Mouse (Mus musculus) spleen, adult 2 months (tissue): Measurements from ENCODE around the gene Braf.

Source experiments
- CTCF ChIP-seq: fragments of 200-500 bp; IDR thresholded peaks from 2 replicates; pipeline ENCODE4 v1.5.1; 2011; ENCODE audit warnings: mild to moderate bottlenecking, inconsistent platforms; ENCODE audit not compliant: insufficient read depth, insufficient read length, insufficient replicate concordance; ENCODE audit errors: extremely low read depth
- POLR2A ChIP-seq: fragments of 200-500 bp; IDR thresholded peaks from 2 replicates; pipeline ENCODE4 v1.6.1; 2011; ENCODE audit warnings: low read depth, low read length, inconsistent platforms

DNA sequence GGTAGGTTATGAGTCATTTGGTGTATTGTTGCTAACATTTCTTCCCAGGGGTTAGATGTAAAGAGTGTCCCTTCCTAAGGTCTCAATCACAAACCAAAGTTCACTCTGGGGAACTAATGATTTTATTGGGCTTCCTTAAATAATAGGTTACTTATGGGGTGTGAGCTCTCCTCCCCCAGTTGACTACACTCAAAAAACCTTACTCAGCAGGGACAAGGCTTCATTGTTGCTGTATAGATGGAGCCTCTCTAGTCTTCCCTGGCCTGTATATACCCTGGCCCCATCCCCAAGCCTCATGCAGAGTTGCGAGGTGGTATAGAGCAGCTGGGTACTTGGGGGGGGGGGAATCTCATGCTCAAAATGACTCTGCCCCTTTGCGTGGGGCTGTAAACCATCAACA, 32.0 kb upstream of the Braf start:
- TF ChIP-seq CTCF (no peak), POLR2A (no peak)
